Mouse (Mus musculus) embryonic facial prominence, embryonic 12.5 days (tissue): ENCODE measurements around the gene Casz1. TPM values are rescaled to one million over a fixed set of nuclear protein-coding genes. Genes with fewer than 3 reads are reported as not detected.

Source experiments
- ATAC-seq: fragments of 200-750 bp; cut with Nextera tagmentation; 2 replicates; pipeline ENCODE4 v1.8.0; 2017; ENCODE audit not compliant: insufficient number of reproducible peaks, insufficient read depth, low FRiP score, low TSS enrichment
- H3K27ac ChIP-seq: fragments of 300-500 bp; sonication (generic); 2 replicates; pipeline ENCODE4 v1.5.1; 2016; ENCODE audit warnings: mild to moderate bottlenecking
- H3K27me3 ChIP-seq: fragments of 300-500 bp; sonication (generic); 2 replicates; pipeline ENCODE4 v1.6.1; 2016; ENCODE audit warnings: mild to moderate bottlenecking, moderate library complexity
- H3K36me3 ChIP-seq: fragments of 300-500 bp; sonication (generic); 2 replicates; pipeline ENCODE4 v1.6.1; 2016; ENCODE audit warnings: mild to moderate bottlenecking
- H3K4me1 ChIP-seq: fragments of 300-500 bp; sonication (generic); 2 replicates; pipeline ENCODE4 v1.6.1; 2016
- H3K4me2 ChIP-seq: fragments of 300-500 bp; sonication (generic); replicated peaks from 2 replicates; pipeline ENCODE4 v1.6.1; 2016; ENCODE audit warnings: mild to moderate bottlenecking, moderate library complexity
- H3K4me3 ChIP-seq: fragments of 300-500 bp; sonication (generic); 2 replicates; pipeline ENCODE4 v1.5.1; 2016; ENCODE audit warnings: mild to moderate bottlenecking
- H3K9ac ChIP-seq: fragments of 300-500 bp; sonication (generic); 2 replicates; pipeline ENCODE4 v1.6.1; 2016; ENCODE audit warnings: mild to moderate bottlenecking, moderate library complexity
- H3K9me3 ChIP-seq: fragments of 300-500 bp; sonication (generic); 2 replicates; pipeline ENCODE4 v1.6.1; 2016; ENCODE audit warnings: mild to moderate bottlenecking, moderate library complexity
- WGBS: fragments of 180-500 bp; shearing (Covaris S2); methylation state at CpG from one replicate; pipeline ENCODE4 v1.1.7; 2016; 5-methylcytosine and 5-hydroxymethylcytosine counted together
- polyA plus RNA-seq: library from polyadenylated mRNA; unstranded; fragments of >200 nt; fragmentation: Nextera tagmentation; extraction: Ambion mirVana; gene quantifications from 2 replicates; pipeline ENCODE4 v1.2.1, GENCODE M21; 2016

Casz1 gene
- polyA plus RNA-seq, 1 experiment from 2014 or later: 4.6 TPM

DNA sequence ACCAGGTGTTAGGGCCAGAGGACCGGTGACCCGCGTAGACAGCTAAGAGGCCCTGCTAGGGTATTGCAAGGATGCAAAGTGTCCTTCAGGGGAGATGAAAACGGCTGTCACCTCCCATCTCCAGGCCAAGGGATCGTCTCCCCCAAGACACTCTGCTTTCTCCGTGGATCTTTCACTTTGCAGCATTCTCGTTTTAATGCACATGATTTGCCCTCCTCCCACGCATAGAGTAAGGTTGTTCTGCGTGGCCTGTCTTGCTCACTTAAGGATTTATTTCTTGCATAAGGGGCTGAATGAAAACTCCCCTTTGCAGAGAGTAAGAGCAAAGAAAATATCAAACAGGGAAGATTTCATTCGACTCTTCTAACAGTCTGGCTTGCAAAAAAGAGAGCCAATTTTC, 593 bp upstream of the Casz1 start:
- Histone ChIP-seq H3K4me1 (peaks cover 33% of the 10 kb centered on the region), H3K27me3 (peaks cover 62% of the 10 kb centered on the region), H3K9me3 (no peaks in the 10 kb centered on the region), H3K27ac (no peak overlapping the region), H3K36me3 (no peaks in the 10 kb centered on the region), H3K9ac (no peak overlapping the region), H3K4me3 (peak overlapping the region; percentile 54), H3K4me2 (peak overlapping the region; percentile 96)
- 3% methylated on average over 10 of the region's 10 CpGs for WGBS
- ATAC-seq: no peak

DNA sequence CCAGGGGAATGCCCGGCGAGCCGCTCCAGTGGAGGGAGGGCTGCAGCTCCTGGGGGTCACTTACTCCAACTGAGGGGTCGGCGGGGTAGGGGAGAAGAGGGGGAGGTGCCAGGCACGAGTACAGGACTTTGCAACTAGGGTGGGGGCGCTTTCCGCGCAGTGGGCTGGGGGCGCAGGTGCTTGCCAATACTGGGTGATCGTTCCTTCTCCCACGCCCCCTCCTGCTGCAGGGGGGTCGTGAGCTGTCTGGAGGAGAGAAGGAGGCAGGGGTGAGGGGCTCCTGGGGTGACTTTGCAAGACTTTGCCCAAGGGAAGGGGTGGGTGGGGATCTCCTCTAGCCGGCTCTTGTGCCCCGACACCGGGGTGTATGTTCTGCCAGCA, 541 bp downstream of the Casz1 start:
- Histone ChIP-seq H3K9ac (peak overlapping the region; percentile 53), H3K4me1 (peaks cover 33% of the 10 kb centered on the region), H3K9me3 (no peaks in the 10 kb centered on the region), H3K27me3 (peaks cover 67% of the 10 kb centered on the region), H3K27ac (no peak overlapping the region), H3K4me2 (peak overlapping the region; percentile 96), H3K4me3 (peak overlapping the region; percentile 54), H3K36me3 (no peaks in the 10 kb centered on the region)
- ATAC-seq: 0 out of 2 replicates have a peak, but pooled peaks have one; percentile 9
- 0% methylated on average over 16 of the region's 16 CpGs for WGBS

DNA sequence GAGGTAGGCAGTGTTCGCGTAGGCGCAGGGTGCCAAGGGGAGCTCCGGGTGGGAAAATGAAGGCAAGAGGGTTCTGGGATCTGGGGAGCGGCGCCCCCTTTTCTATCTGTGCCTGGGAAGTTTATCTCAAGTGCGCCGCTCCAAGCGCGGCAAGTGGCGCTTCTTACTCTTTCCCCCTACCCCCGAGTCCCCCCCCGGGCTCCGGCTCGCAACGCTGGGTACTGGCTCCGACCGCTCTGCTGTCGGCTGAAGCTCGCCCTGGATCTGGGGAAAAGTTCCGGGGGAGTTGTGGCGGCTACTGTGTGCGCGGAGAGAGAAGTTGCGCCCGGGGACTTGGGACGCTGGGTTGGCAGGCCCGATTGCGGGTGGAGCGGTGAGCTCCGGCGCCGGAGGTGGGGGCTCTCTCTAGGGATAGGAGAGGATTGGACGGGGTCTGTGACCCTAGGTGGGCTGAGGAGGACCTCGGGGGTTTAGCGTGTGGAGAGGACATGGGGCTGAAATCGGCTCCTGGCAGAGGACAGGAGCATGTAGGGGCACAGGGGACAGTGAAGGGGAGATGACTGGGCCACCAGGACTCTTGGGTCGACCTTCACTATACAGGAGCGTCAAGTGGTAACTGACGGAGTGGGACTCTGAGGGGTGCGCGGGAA, 1.1 kb downstream of the Casz1 start:
- Histone ChIP-seq H3K4me1 (peaks cover 33% of the 10 kb centered on the region), H3K9ac (peak overlapping the region; percentile 53), H3K36me3 (no peaks in the 10 kb centered on the region), H3K9me3 (no peaks in the 10 kb centered on the region), H3K27ac (0 out of 2 replicates have a peak overlapping the region, but pooled peaks have one; percentile 36), H3K4me2 (peak overlapping the region; percentile 96), H3K27me3 (peaks cover 72% of the 10 kb centered on the region), H3K4me3 (peak overlapping the region; percentile 54)
- no peak for ATAC-seq
- 1% methylated on average over 42 of the region's 42 CpGs for WGBS

DNA sequence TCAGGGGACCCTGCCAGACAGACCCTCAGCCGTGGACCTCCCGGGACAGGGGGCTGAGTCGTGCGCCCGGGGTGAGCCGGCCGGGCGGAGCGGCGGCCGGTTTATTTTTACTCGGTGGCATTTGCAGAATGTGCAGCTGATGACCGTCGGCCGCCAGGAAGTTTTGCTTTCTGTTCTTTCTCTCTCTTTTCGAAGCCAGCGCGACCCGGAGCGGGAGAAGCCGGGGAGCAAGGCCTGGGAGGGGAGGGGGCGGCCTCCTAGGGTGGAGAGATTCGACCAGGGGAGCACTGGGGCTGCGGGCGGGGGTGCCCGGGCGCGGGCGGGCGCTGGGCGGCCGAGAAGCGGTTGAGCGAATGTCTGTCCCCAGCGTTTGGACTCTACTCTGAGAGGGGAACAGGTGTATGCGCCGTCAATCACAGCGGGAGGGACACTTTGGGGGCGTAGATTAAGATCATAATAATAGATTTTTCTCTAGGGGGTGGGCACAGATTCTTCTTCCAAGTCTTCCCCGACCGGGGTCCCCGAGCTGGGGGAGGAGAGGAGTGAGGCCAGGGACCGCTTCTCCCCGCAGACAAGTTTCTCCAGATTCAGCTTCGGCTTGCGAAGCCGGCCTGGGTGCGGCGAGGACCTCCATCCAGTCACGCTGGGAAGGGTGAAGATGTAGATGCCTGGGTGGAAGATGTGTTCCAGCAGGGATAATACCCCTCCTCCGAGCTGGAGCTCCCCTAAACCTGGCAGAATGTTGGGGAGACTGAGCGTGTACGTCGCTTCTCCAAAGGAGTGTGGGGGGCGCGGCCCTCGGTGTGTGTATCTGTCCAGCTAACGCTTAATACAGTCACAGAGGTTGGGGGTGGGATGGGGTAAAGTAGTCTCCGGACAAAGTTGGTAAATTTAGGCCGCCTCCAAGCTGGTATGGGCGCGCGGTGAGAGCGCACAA, 1.9 kb downstream of the Casz1 start:
- H3K4me1 ChIP-seq: peaks cover 33% of the 10 kb centered on the region
- H3K9ac ChIP-seq: peak overlapping the region; percentile 53
- peaks cover 76% of the 10 kb centered on the region for H3K27me3 ChIP-seq
- WGBS: under 1% methylated on average over 62 of the region's 64 CpGs
- H3K27ac ChIP-seq: 0 out of 2 replicates have a peak overlapping the region, but pooled peaks have one; percentile 17
- H3K9me3 ChIP-seq: no peaks in the 10 kb centered on the region
- no peaks in the 10 kb centered on the region for H3K36me3 ChIP-seq
- ATAC-seq: no peak
- H3K4me2 ChIP-seq: peak overlapping the region; percentile 96
- H3K4me3 ChIP-seq: peak overlapping the region; percentile 54

DNA sequence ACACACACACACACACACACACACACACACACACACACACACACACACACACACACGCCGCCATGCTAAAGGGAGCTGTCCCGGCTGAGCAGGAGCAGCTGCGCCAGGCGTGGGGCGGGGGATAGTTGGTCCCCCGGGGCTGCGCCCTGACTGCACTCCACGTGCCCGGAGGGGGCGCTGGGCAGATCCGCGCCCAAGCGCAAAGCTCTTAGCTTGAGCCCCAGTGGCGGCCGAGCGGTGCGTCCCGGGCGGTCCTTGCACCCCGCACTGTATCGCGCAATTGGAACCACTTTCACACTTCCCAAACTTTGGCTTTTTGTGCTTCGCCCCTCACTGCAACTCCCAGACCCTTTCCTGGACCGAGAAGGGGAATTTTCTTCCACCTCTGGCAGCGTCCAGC, 2.6 kb downstream of the Casz1 start:
- Histone ChIP-seq H3K36me3 (no peaks in the 10 kb centered on the region), H3K9me3 (no peaks in the 10 kb centered on the region), H3K4me3 (peak overlapping the region; percentile 54), H3K4me1 (peaks cover 33% of the 10 kb centered on the region), H3K4me2 (peak overlapping the region; percentile 96), H3K27ac (no peak overlapping the region), H3K9ac (no peak overlapping the region; the same call in 1 of the 2 replicates), H3K27me3 (peaks cover 78% of the 10 kb centered on the region)
- no peak for ATAC-seq
- WGBS: under 1% methylated on average over 25 of the region's 26 CpGs

DNA sequence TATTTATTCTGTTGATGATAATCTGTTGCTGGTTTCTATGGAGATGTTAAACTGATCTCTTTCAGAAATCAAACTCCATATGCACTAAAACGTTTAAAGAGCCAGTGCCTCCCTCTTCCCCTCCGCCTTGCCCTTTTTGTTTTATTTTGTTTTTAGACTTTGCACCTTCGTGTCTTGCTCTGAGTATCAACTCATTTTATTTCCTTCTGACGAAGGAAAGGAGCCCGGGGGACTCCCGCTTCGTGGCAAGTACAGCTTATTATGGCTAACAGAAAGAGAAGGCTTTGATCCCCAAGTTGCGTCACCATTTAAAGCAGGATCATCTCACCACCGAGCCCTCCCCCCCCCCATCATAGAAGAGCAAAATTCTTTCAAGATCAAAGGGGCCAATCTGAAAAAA, 3.2 kb downstream of the Casz1 start:
- H3K27ac ChIP-seq: no peak overlapping the region
- no peak for ATAC-seq
- no peaks in the 10 kb centered on the region for H3K9me3 ChIP-seq
- peaks cover 78% of the 10 kb centered on the region for H3K27me3 ChIP-seq
- H3K9ac ChIP-seq: no peak overlapping the region
- H3K36me3 ChIP-seq: no peaks in the 10 kb centered on the region
- H3K4me2 ChIP-seq: peak overlapping the region; percentile 96
- H3K4me1 ChIP-seq: peaks cover 33% of the 10 kb centered on the region
- under 1% methylated on average over 9 of the region's 9 CpGs for WGBS
- peak overlapping the region; percentile 54; the same call in 1 of the 2 replicates for H3K4me3 ChIP-seq

DNA sequence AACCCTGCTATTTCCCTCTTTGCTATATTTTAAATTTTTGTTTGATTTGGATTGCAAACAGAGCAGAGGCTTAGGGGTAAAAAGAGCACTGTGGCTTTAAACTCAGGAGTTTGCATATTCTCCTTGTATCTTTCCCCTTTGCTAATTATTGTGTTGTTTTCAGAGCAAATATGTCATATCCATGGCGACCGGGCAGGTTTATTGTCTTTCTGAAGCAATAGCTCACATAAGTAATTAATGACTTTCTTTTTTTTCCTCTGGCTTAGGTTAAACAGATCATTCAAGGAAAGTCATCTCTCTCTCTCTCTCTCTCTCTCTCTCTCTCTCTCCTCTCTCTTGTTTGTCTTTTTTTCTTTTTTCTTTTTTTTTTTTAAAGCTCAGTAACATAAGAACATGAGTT, 4.6 kb downstream of the Casz1 start:
- Histone ChIP-seq H3K9me3 (no peaks in the 10 kb centered on the region), H3K4me3 (no peak overlapping the region), H3K4me1 (peaks cover 28% of the 10 kb centered on the region), H3K4me2 (no peak overlapping the region), H3K27ac (no peak overlapping the region), H3K27me3 (peaks cover 84% of the 10 kb centered on the region), H3K9ac (no peak overlapping the region), H3K36me3 (no peaks in the 10 kb centered on the region)
- no peak for ATAC-seq
- 22% methylated on average over 2 of the region's 2 CpGs for WGBS

DNA sequence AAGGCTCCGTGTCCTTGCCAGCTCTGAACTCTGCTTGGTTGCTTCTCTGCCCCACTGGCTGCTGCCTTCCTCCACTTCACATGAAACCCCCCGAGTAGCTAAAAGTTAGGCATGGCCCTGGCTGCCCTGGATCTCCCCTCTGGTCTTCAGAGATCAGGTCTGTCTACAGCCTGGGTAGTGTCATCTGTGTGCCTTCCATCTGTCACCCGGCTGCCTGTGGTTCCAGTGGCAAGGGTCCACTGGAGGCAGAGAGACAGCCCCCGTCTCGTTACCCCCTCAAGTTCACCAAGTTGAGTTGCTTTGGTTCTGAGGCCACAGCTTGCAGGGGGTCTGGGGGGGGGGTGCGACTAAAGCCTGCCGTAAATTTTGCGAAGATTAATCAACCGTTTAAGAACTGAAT, 6.5 kb downstream of the Casz1 start:
- H3K9ac ChIP-seq: no peak overlapping the region
- no peak overlapping the region for H3K4me2 ChIP-seq
- no peak overlapping the region for H3K27ac ChIP-seq
- H3K9me3 ChIP-seq: no peaks in the 10 kb centered on the region
- H3K36me3 ChIP-seq: no peaks in the 10 kb centered on the region
- ATAC-seq: no peak
- H3K4me1 ChIP-seq: peaks cover 18% of the 10 kb centered on the region
- no peak overlapping the region for H3K4me3 ChIP-seq
- whole genome bisulfite sequencing: 65% methylated on average over 9 of the region's 9 CpGs
- peaks cover 89% of the 10 kb centered on the region for H3K27me3 ChIP-seq

DNA sequence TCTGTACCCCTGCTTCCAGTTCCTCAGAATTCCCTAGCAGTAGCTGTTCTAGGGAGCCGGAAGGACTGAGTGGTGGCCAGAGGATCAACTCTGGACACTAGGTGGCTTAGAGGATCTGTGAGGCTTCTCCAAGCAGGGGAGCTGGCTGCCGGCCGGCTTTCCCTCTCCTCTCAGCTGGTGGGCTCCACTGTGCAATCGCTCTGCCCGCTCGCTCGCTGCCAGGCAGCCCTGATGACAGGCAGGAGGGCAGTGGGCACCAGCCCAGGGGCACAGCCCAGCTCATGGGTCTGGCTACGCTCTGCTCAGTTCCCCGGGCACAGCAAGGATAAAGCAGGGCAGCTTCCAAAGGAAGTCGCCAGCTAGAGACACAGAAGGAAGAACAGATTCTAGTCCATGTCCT, 7.7 kb downstream of the Casz1 start:
- Histone ChIP-seq H3K4me3 (no peak overlapping the region), H3K27ac (no peak overlapping the region), H3K4me2 (no peak overlapping the region), H3K4me1 (peaks cover 6% of the 10 kb centered on the region), H3K27me3 (peaks cover 82% of the 10 kb centered on the region), H3K9ac (no peak overlapping the region; the same call in 1 of the 2 replicates), H3K36me3 (no peaks in the 10 kb centered on the region), H3K9me3 (no peaks in the 10 kb centered on the region)
- 18% methylated on average over 10 of the region's 10 CpGs for WGBS
- ATAC-seq: no peak

DNA sequence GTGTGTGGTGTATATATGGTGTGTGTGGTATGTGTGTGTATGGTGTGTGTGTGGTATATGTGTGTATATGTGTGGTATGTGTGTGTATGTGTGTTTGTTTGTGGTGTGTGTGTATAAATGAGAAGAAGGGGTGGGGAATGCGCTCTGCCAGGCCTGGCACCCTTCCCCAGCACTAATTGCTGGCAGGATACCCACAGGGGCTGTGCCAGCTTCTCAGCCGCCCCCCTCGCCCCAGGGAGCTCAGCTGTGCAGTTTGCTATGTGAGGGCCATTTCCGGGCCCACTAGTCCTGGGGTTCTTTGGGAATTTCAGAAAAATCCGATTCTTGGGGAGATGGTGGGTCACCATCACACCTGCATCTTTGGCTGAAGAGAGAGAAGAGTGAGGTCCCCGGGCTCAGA, 9.0 kb downstream of the Casz1 start:
- WGBS: 85% methylated on average over 6 of the region's 6 CpGs
- no peaks in the 10 kb centered on the region for H3K9me3 ChIP-seq
- H3K4me3 ChIP-seq: no peak overlapping the region
- ATAC-seq: no peak
- H3K9ac ChIP-seq: 0 out of 2 replicates have a peak overlapping the region, but pooled peaks have one; percentile 24
- peaks cover 87% of the 10 kb centered on the region for H3K27me3 ChIP-seq
- no peaks in the 10 kb centered on the region for H3K36me3 ChIP-seq
- H3K27ac ChIP-seq: no peak overlapping the region
- H3K4me2 ChIP-seq: no peak overlapping the region
- peaks cover 4% of the 10 kb centered on the region; the same call in 1 of the 2 replicates for H3K4me1 ChIP-seq

DNA sequence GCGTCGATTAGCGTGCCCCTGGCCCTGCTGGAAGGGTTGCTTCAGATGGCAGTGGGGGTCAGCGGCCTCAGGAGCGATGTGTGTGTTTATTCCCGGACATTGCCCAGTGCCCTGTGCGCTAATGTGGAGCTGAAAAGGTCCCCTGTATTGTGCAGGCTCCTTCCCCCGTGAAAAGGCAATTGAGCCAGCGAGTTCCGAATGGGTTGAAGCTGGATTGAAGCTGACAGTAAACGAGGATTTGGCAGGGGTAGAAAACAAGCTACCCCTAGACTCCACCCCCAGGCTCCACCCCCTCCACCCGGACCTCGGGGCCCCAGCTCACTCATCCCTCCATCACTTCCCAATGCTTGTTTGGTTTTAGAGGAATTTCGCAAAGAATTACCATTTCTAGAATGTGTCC, 12.3 kb downstream of the Casz1 start:
- Histone ChIP-seq H3K4me1 (peaks cover 4% of the 10 kb centered on the region; the same call in 1 of the 2 replicates), H3K4me2 (peak overlapping the region; percentile 14; the same call in 1 of the 2 replicates), H3K4me3 (no peak overlapping the region), H3K27ac (no peak overlapping the region), H3K36me3 (no peaks in the 10 kb centered on the region), H3K9ac (no peak overlapping the region), H3K27me3 (peaks cover 63% of the 10 kb centered on the region), H3K9me3 (no peaks in the 10 kb centered on the region)
- 6% methylated on average over 14 of the region's 14 CpGs for WGBS
- ATAC-seq: no peak
